Mouse (Mus musculus): Measurements from ENCODE around the gene Fcho1.
"Not testable (repeated sequence)": the region's sequence is repeated elsewhere in the genome, so short reads cannot be mapped to it uniquely, and the experiment has no call there.

The Fcho1 gene

GRCm38 (mm10) chr8:71725122-71725924, at the start of gene Fcho1:
Gene Fcho1, minus strand, starts transcription at chr8:71725716.
- DNase-seq, result peak; percentile 92

GRCm38 (mm10) chr8:71771336-71771735, 45.8 kb upstream of the Fcho1 start:
- DNase-seq, result no peak

GRCm38 (mm10) chr8:71758816-71759215, 33.3 kb upstream of the Fcho1 start:
- DNase-seq, result no peak

GRCm38 (mm10) chr8:71752881-71753552, 27.5 kb upstream of the Fcho1 start:
- DNase-seq, result not testable (repeated sequence)

- not testable (repeated sequence) for DNase-seq
These were observed 26.7 kb upstream of the Fcho1 start for GRCm38 (mm10) chr8:71752263-71752662.

- DNase-seq, result not testable (repeated sequence)
These were observed 25.9 kb upstream of the Fcho1 start for GRCm38 (mm10) chr8:71751337-71751886.

GRCm38 (mm10) chr8:71749321-71750075, 24.0 kb upstream of the Fcho1 start:
- not testable (repeated sequence) for DNase-seq

- not testable (repeated sequence) for DNase-seq
These were observed 21.6 kb upstream of the Fcho1 start for GRCm38 (mm10) chr8:71747082-71747481.

GRCm38 (mm10) chr8:71745322-71745721, 19.8 kb upstream of the Fcho1 start:
- DNase-seq, result no peak

- no peak for DNase-seq
These were observed 17.3 kb upstream of the Fcho1 start for GRCm38 (mm10) chr8:71742783-71743182.

- DNase-seq, result no peak
These were observed 16.2 kb upstream of the Fcho1 start for GRCm38 (mm10) chr8:71741687-71742114.

GRCm38 (mm10) chr8:71741226-71741625, 15.7 kb upstream of the Fcho1 start:
- DNase-seq, result no peak

GRCm38 (mm10) chr8:71738316-71738715, 12.8 kb upstream of the Fcho1 start:
- not testable (repeated sequence) for DNase-seq

GRCm38 (mm10) chr8:71731652-71732230, 6.2 kb upstream of the Fcho1 start:
- peak; percentile 56 for DNase-seq

- peak; percentile 57 for DNase-seq
These were observed 3.5 kb upstream of the Fcho1 start for GRCm38 (mm10) chr8:71728826-71729620.

- DNase-seq, result peak; percentile 81
These were observed 2.8 kb upstream of the Fcho1 start for GRCm38 (mm10) chr8:71728240-71728785.

- DNase-seq, result peak; percentile 57
These were observed 1.1 kb downstream of the Fcho1 start for GRCm38 (mm10) chr8:71724389-71724788.

GRCm38 (mm10) chr8:71723047-71723551, 2.4 kb downstream of the Fcho1 start:
- DNase-seq, result no peak

GRCm38 (mm10) chr8:71719928-71720457, 5.5 kb downstream of the Fcho1 start:
- no peak for DNase-seq

GRCm38 (mm10) chr8:71719218-71719617, 6.3 kb downstream of the Fcho1 start:
- peak; percentile 57 for DNase-seq

- DNase-seq, result no peak
These were observed 7.3 kb downstream of the Fcho1 start for GRCm38 (mm10) chr8:71718252-71718651.

Measured in cerebellum, adult 11-12 months (tissue).